Mouse (Mus musculus): ENCODE results near the gene Mrps18c.

Gene Mrps18c

GRCm38 (mm10) chr5:100798165-100798860 is at the start of gene Mrps18c, which contains the start of gene Helq:
Gene Mrps18c, plus strand, starts transcription at chr5:100798627.
Gene Helq, minus strand, starts transcription at chr5:100798598.
- in situ Hi-C loops (cut with MboI, MseI), result loop anchor here in 1 of 2 experiments (10.0 kb wide), 1 partner anchor 254 kb away; no protein-coding TSS in a partner anchor

GRCm38 (mm10) chr5:100750617-100751255 is 47.7 kb upstream of the Mrps18c start:
- in situ Hi-C loops (cut with MboI, MseI), result no loop called here

DNA sequence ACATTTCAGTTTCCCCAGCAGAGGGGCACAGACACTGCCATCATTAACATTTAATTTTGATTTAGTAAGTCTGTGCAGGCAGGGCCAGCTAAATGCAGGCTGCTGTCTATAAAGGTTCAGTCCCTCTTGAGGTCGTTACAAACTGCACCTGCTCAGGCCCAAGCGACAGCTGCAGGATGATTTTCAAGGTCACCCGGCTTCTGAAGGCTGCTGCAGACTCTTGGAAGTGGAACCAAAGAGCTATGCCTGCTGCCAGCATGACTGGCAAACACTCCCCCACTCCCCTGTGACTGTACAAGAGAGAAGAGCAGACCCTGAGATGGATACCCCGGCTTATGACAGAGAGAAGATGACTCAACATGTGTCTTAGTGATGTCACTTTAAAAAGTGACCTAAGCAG is 46.8 kb upstream of the Mrps18c start:
- in situ Hi-C loops (cut with MboI, MseI), result no loop called here

GRCm38 (mm10) chr5:100753407-100753806 is 45.0 kb upstream of the Mrps18c start:
- in situ Hi-C loops (cut with MboI, MseI), result no loop called here

GRCm38 (mm10) chr5:100758121-100758520 is 40.3 kb upstream of the Mrps18c start:
- in situ Hi-C loops (cut with MboI, MseI), result no loop called here

DNA sequence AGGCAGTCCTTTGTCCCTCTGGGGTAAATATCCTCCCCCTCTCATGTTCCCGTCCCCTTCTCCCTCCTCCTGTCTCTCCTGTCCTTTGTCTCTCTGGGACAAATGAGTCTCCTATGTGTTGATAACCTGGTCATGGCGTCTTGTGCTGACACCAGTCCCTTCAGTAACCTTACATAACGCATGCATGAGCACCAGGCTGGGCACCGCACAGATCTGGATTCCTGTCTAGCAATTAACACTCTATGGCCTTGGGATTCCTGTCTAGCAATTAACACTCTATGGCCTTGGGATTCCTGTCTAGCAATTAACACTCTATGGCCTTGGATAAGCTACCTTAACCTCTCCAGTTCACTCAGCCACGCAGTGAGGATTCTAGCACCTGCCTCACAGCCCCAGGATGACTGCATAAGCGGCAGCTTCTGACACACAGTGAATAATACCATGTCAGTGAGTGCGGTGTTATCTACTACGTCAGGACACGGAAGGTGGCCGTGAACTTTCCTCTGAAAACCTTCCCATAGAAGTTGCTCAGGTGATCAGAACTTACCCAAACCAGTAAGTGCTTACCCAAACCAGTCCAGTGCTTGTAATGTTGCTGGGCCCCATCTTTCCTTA is 38.3 kb upstream of the Mrps18c start:
- in situ Hi-C loops (cut with MboI, MseI), result loop anchor here in 1 of 2 experiments (10.0 kb wide), 1 partner anchor 675 kb away; no protein-coding TSS in a partner anchor

DNA sequence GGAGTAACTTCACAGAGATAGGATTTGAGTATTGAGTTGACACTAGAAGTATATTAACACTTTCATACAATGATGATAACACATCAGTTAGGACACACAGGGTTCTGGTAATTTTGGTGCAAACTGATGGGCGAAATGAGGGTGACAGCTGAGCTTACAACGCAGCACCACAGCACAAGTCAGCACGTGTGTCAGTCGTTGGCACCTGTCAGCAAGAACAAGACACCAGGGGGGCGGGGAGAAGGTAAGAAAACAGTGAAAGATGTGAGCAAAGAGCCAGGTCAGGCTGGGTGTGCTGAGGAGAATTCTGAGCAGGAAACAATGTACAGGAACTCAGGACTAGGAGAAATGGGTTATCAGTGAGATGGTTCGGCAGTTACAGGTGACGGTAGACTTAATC is 36.7 kb upstream of the Mrps18c start:
- in situ Hi-C loops (cut with MboI, MseI), result loop anchor here in 1 of 2 experiments (10.0 kb wide), 1 partner anchor 677 kb away; no protein-coding TSS in a partner anchor

GRCm38 (mm10) chr5:100766026-100766425 is 32.4 kb upstream of the Mrps18c start:
- in situ Hi-C loops (cut with MboI, MseI), result loop anchor here in 1 of 2 experiments (10.0 kb wide), 1 partner anchor 681 kb away; no protein-coding TSS in a partner anchor

GRCm38 (mm10) chr5:100771575-100771974 is 26.9 kb upstream of the Mrps18c start:
- in situ Hi-C loops (cut with MboI, MseI), result loop anchor here in 1 of 2 experiments (5.0 kb wide), 1 partner anchor 79 kb away; no protein-coding TSS in a partner anchor

GRCm38 (mm10) chr5:100775778-100776404 is 22.5 kb upstream of the Mrps18c start:
- in situ Hi-C loops (cut with MboI, MseI), result no loop called here

- in situ Hi-C loops (cut with MboI, MseI), result no loop called here
These were observed 21.5 kb upstream of the Mrps18c start for GRCm38 (mm10) chr5:100776900-100777299.

DNA sequence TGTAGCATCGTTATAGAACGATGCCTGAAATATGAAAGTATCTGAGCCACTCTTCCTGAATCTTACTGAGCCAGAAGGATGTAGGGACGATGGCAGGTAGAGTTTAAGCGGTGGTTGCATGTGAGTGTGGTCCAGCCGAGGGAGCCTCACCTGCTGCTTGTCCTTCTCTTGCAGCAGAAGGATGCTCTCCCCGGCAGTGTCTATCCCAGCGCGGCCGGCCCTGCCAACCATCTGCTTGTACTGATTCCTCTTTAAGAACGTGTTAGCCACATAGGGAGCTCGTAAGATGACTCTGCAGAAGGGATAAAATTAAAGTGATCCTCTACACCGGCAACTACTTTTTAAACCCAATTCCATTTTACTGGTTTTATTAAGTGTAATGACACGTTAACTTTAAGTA is 19.4 kb upstream of the Mrps18c start:
- in situ Hi-C loops (cut with MboI, MseI), result no loop called here

- in situ Hi-C loops (cut with MboI, MseI), result no loop called here
These were observed 10.9 kb upstream of the Mrps18c start for GRCm38 (mm10) chr5:100787527-100787926.

DNA sequence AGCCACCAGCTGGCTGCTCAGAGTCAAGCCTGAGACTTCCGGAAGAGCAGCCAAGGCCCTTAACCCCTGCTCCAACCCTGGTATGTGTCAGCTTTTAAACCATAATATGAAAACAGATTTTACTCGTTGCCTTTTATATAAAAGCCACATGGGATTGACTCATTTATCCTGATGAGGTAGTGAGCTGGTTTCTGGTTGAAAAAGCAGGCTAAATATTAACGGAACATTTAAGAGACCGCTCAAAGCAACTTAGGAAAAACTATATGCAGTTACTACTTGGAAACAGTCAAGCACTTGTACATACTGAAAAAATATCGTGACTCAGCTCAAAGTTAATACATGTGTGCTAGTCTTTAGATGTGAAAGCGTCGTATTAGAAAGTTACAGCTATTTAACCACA is 6.2 kb upstream of the Mrps18c start:
- in situ Hi-C loops (cut with MboI, MseI), result loop anchor here in 1 of 2 experiments (10.0 kb wide), 1 partner anchor 247 kb away; no protein-coding TSS in a partner anchor

GRCm38 (mm10) chr5:100794084-100794483 is 4.3 kb upstream of the Mrps18c start:
- in situ Hi-C loops (cut with MboI, MseI), result loop anchor here in 1 of 2 experiments (10.0 kb wide), 1 partner anchor 249 kb away; no protein-coding TSS in a partner anchor

DNA sequence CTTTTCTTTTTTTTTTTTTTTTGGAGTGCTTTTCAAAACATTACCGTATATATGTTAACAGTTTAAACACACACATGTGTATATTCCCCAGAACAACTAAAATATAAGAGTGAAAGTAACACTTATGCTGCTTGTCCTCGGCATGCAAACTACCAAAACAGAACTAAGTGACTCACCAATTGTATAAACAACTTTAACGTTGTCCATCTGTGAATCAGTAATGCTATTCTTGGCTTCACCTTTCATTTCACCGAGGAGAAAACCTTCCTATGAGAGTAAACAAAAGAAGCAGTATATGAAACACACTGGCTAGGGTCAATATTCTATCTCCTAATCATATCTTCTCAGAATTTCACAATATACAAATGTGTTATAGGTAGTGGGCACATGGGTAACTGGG is 19.9 kb downstream of the Mrps18c start:
- in situ Hi-C loops (cut with MboI, MseI), result loop anchor here in 1 of 2 experiments (25.0 kb wide), 1 partner anchor 856 kb away; no protein-coding TSS in a partner anchor

DNA sequence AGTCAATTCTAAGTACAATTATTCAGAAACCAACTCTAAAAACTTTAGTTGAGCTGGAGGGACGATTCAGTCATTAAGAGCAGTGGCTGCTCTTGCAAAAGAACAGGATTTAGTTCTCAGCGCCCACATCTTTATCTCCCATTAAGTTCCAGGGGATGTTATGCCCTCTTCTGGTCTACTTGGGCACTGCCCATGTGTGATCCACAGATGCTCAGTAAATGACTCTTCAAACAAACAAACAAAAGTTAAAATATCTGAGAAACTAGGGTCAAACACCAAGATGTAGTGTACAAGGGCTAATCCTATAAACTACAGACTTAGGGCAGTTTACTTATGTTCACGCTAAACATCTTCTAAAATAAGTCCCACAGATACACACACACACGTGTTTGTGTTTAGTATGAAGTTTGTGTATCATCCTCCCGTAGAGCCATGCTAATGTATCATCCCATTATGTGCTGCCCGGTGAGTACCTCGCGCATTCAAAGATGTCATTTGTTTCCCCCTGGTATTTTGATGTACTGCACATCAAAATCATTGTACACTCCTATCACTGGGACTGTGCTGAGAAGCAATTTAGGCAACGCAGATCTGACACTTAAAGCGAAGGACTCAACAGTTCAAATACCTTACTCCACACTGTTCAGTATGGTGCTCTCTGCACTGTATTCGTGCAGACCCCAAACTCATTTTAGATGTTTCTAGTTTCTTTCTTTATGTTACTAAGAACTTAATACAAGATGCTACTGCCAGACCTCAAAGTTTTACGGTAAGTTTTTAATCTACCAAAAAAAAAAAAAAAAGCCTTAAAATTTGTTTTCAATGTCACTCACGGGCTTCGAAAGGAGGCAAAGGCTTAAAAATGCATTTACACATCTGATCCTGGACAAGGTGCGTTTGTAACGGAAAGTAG is 21.4 kb downstream of the Mrps18c start:
- in situ Hi-C loops (cut with MboI, MseI), result loop anchor here (5.0 to 25.0 kb wide), 2 partner anchors 92 to 858 kb away; no protein-coding TSS in a partner anchor

GRCm38 (mm10) chr5:100820483-100821184 is 22.2 kb downstream of the Mrps18c start, which contains the start of gene Abraxas1:
Gene Abraxas1, minus strand, starts transcription at chr5:100820965.
- in situ Hi-C loops (cut with MboI, MseI), result loop anchor here (5.0 to 25.0 kb wide), 2 partner anchors 92 to 858 kb away; no protein-coding TSS in a partner anchor

- in situ Hi-C loops (cut with MboI, MseI), result loop anchor here (5.0 to 25.0 kb wide), 2 partner anchors 91 to 859 kb away; no protein-coding TSS in a partner anchor
These were observed 22.9 kb downstream of the Mrps18c start for GRCm38 (mm10) chr5:100821375-100821774.

Measured in T-helper 17 cell (primary cell).